Mouse (Mus musculus) cerebellum, adult 11-12 months (tissue): Measurements from ENCODE around the gene Gm14399.
"Not testable (repeated sequence)": the region's sequence is repeated elsewhere in the genome, so short reads cannot be mapped to it uniquely, and the experiment has no call there.

ENCODE experiments used
- DNase-seq: peaks from one replicate; pipeline ENCODE4 v3.0.0; 2022

The Gm14399 gene

GRCm38 (mm10) chr2:175141993-175142295 is at the start of gene Gm14399:
Gene Gm14399, minus strand, starts transcription at chr2:175142012.
- not testable (repeated sequence) for DNase-seq

GRCm38 (mm10) chr2:175179008-175179407 is 37.2 kb upstream of the Gm14399 start:
- DNase-seq = not testable (repeated sequence)

DNA sequence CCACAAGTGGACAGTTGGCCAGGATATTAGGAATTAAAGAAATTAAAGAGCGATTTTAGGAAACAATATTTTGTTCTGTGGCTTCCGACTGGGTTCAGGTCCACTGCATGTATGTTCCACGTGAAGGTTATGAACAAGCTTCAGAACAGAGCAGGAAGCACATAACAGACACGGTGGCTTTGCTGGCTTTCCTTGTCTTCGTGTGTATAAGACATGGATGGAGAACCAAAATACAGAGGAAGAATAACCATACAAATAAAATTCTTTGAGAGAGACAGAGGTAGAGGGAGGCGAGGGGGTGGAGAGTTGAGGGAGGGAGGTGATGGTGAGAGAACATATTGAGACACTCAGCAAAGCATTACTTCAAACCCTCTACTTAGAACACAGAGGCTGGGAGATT is 34.5 kb upstream of the Gm14399 start:
- DNase-seq = no peak

DNA sequence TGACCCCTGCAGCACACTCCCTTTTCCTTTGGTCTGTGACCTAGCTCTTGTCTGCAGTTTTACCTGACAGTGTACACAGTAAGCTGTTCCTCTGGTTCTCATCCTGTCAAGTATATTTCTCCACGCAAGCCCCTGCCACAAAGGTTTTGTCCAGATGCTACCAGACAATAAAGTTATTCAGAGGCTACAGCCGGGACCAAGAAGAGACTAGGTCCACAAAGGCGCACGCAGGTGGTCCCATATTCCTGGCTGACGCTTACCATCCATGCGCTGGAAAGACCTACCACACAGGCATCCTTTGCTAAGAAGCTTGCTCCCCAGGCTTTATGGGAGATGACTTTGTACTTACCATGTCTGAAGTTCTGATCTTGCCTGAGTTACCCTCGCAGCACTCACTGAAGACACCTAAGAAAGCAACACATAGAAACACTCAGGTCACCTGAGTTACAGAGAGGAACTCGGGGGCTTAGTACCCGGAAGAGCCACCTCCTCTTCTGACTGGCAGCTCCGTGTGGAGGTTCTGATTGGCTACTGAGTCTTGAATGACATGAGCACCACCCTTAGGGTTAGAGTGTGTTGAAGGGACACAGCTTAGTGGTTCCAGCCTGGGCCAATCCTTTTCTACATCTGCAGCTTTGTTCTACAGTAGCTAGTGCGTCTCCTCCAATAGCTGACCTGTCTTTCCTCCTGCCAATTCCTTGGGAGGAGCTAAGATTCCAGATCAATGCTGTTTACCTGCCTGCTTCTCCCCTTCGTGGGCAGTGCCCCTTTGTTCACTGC is 33.8 kb upstream of the Gm14399 start, which contains the start of gene Gm14443:
TSS of gene Gm14443 (minus strand) at position 471 of the 780 bp plus-strand sequence.
- DNase-seq = not testable (repeated sequence)

- DNase-seq = not testable (repeated sequence)
Observed at GRCm38 (mm10) chr2:175174058-175174457, 32.2 kb upstream of the Gm14399 start.

DNA sequence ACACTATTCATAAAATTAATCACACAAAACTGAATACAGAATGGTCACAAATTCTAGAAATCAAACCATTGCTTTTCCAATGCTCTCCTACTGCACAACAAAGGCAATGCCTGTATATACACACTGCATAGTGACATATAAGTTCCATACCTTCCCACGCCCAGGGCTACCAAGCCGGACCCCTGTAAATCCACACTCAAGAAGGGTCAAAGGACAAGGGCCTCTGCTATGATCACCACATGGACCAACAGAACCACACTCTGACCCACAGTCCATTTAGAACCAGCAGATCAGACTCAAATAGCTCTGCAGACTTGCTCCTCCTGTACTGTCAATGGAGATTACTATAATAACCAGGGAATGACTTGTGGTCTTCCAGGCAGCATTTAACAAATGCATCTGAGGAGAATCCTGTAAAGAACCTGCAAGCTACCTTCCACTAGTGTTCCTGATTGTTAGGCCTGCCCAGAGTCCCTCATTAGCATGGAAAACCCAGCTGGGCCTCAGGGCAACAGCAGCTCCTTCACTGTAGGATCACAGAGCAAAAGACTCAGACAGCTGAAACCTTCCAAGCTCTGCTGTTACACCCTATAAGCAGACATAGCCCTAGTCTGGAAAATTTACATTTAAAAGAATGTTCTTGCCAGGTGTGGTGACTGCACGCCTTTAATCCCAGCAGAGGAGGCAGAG is 31.2 kb upstream of the Gm14399 start:
- DNase-seq = not testable (repeated sequence)

DNA sequence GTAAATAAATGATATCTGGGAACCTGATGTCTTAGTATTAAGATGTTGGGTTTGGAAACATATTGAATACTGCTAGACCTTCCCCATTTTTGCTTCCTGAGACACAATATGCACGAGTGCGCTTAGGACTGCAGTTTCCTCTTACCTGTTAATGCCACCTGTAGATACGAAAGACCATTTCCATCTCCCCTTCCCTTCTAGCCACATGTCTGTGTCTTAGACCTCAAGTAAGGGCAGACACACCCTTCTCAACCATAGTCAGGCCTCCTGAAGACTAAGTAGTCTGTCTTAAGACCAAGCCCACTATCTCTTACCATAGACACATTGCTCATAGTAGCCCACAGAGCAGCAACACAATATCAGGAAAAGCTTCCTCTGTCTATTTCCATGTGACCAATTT is 30.3 kb upstream of the Gm14399 start:
- DNase-seq = no peak

- DNase-seq = not testable (repeated sequence)
Observed at GRCm38 (mm10) chr2:175166870-175167269, 25.1 kb upstream of the Gm14399 start.

DNA sequence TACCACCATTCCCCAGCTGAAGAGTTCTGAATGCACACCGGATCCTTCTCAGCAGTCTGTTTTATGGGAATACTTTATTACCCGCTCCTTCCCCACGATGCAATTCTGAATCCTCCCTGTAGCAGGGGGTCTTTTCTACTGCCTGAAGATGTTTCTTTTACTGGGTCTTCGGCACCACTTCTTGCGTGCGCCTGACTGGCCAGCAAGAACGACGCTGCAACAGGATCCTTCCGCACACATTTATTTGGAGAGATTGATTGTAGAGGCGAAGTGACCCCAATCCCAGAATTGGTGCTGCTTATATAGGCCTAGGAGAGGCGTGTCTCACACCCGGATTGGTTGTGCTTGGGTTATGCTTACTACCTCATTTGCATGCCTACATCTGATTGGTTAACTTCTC is 23.3 kb upstream of the Gm14399 start:
- DNase-seq = not testable (repeated sequence)

GRCm38 (mm10) chr2:175161438-175161837 is 19.6 kb upstream of the Gm14399 start:
- DNase-seq = not testable (repeated sequence)

DNA sequence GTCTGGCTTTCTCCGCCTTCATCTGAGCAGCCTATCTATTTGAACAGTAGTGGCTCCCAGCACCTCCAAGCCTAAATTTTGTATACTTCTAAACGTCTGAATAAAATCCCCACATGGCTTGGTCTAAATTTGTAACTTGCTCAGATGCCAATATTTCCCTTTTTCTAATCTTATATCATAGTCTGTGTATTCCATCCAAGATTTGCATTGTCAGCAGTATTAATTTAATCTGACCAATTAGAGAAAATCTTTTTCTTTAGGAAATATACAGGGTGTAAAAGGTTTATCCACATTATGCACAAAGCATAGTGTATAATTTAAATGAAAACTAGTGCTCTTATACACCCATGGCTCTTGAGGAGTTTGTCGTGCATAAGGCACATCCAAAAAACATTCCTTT is 16.8 kb upstream of the Gm14399 start:
- DNase-seq = no peak

DNA sequence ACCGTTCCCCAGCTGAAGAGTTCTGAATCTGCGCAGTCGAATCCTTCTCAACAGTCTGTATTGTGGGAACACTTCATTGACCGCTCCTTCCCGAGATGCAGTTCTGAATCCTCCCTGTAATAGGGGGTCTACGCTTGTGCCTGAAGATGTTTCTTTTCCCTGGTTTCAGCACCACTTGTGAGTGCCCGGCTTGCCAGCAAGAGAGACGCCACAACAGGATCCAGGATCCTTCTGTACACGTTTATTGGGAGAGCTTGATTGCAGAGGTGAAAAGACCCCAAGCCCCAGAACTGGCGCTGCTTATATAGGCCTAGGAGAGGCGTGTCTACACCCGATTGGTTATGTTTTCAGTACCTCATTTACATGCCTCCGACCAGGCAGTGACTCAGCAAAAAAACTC is 14.9 kb upstream of the Gm14399 start:
- DNase-seq = no peak

DNA sequence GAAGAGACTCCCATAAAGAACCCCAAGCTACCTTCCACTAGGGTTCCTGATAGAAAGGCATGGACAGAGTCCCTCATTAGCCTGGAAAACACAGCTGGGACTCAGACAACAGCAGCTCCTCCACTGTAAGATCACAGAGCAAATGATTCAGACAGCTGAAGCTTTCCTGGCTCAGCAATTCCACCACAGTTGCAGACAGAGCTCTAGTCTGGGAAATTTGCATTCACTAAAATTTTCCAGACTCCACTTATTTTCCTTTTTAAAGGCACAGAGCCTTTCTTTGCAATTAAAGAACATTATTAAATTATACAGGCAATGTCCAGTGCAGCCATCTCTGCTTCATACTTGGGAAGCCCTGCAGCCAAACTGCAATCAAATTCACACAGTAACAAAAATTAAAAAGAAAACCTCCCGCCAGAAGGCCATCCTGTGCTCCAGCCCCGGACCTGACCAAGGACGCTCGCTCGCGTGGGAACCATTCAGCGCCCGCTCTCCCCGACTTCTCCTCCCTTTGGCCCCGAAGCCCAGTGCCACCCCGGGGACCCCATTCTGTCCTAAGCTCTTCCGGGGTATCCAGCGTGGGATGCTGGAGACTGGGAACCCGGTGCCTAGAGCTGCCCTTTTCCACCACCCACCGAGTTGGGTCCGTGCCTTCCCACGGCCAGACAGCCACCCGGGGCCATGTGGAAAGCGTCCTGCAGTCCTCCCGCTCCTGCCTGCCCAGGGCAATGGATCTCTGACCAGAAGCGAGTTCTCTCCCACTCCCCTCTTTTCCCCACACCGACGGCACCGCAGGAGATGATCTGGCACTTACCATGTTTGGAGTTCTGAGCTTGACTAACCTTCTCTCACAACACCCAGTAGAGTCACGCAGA is 457 bp downstream of the Gm14399 start:
- DNase-seq = peak; percentile 31

- DNase-seq = not testable (repeated sequence)
Observed at GRCm38 (mm10) chr2:175140624-175141023, 1.2 kb downstream of the Gm14399 start.
